Mouse (Mus musculus): Measurements from ENCODE around the gene Agps.
A peak's percentile ranks its signal among the peaks of the same experiment; 100 is the strongest.

Gene Agps

GRCm38 (mm10) chr2:75831881-75832633 is at the start of gene Agps:
Gene Agps (plus strand): TSS chr2:75832177.
- peak; percentile 81 for DNase-seq (ENCODE audit: low read depth, low spot score)

- DNase-seq (ENCODE audit: low read depth, low spot score), result peak; percentile 40
Measured at GRCm38 (mm10) chr2:75786075-75786474, 45.9 kb upstream of the Agps start.

- DNase-seq (ENCODE audit: low read depth, low spot score), result no peak
Measured at GRCm38 (mm10) chr2:75788511-75788910, 43.5 kb upstream of the Agps start.

GRCm38 (mm10) chr2:75789959-75790523 is 41.9 kb upstream of the Agps start:
- DNase-seq (ENCODE audit: low read depth, low spot score), result no peak

GRCm38 (mm10) chr2:75791561-75792308 is 40.2 kb upstream of the Agps start:
- no peak for DNase-seq (ENCODE audit: low read depth, low spot score)

- no peak for DNase-seq (ENCODE audit: low read depth, low spot score)
Measured at GRCm38 (mm10) chr2:75792377-75793203, 39.4 kb upstream of the Agps start.

- DNase-seq (ENCODE audit: low read depth, low spot score), result no peak
Measured at GRCm38 (mm10) chr2:75796181-75796580, 35.8 kb upstream of the Agps start.

GRCm38 (mm10) chr2:75798434-75798970 is 33.5 kb upstream of the Agps start:
- DNase-seq (ENCODE audit: low read depth, low spot score), result no peak

- no peak for DNase-seq (ENCODE audit: low read depth, low spot score)
Measured at GRCm38 (mm10) chr2:75805767-75806166, 26.2 kb upstream of the Agps start.

- no peak for DNase-seq (ENCODE audit: low read depth, low spot score)
Measured at GRCm38 (mm10) chr2:75806891-75807290, 25.1 kb upstream of the Agps start.

- no peak for DNase-seq (ENCODE audit: low read depth, low spot score)
Measured at GRCm38 (mm10) chr2:75807460-75807859, 24.5 kb upstream of the Agps start.

GRCm38 (mm10) chr2:75814880-75815279 is 17.1 kb upstream of the Agps start:
- DNase-seq (ENCODE audit: low read depth, low spot score), result no peak

- DNase-seq (ENCODE audit: low read depth, low spot score), result no peak
Measured at GRCm38 (mm10) chr2:75815521-75815920, 16.5 kb upstream of the Agps start.

- DNase-seq (ENCODE audit: low read depth, low spot score), result no peak
Measured at GRCm38 (mm10) chr2:75816673-75817072, 15.3 kb upstream of the Agps start.

- no peak for DNase-seq (ENCODE audit: low read depth, low spot score)
Measured at GRCm38 (mm10) chr2:75818719-75819118, 13.3 kb upstream of the Agps start.

GRCm38 (mm10) chr2:75819796-75820195 is 12.2 kb upstream of the Agps start:
- DNase-seq (ENCODE audit: low read depth, low spot score), result no peak

- no peak for DNase-seq (ENCODE audit: low read depth, low spot score)
Measured at GRCm38 (mm10) chr2:75821971-75822751, 9.8 kb upstream of the Agps start.

- DNase-seq (ENCODE audit: low read depth, low spot score), result no peak
Measured at GRCm38 (mm10) chr2:75823736-75824135, 8.2 kb upstream of the Agps start.

- no peak for DNase-seq (ENCODE audit: low read depth, low spot score)
Measured at GRCm38 (mm10) chr2:75824144-75824543, 7.8 kb upstream of the Agps start.

GRCm38 (mm10) chr2:75824846-75825245 is 7.1 kb upstream of the Agps start:
- no peak for DNase-seq (ENCODE audit: low read depth, low spot score)

GRCm38 (mm10) chr2:75825603-75826002 is 6.4 kb upstream of the Agps start:
- no peak for DNase-seq (ENCODE audit: low read depth, low spot score)
